Mouse (Mus musculus): ENCODE measurements at regions not wholly inside any gene's neighbourhood (a gene's known extent, or its start where the extent isn't known, plus 50 kb on each side); places are given as distances from the start of the nearest gene placed in this dataset.

- Histone ChIP-seq H3K27me3 (replicated peaks; ENCODE audit: control insufficient read depth, insufficient read depth, low read length) (no peaks in the 10 kb centered on the region), H3K9ac (ENCODE audit: low read length) (no peak overlapping the region), H3K4me1 (ENCODE audit: control insufficient read depth, insufficient read depth, low read length) (no peaks in the 10 kb centered on the region), H3K4me3 (ENCODE audit: low read depth, low read length) (no peak overlapping the region), H3K9me3 (replicated peaks; ENCODE audit: control insufficient read depth, low read length) (no peaks in the 10 kb centered on the region), H3K27ac (ENCODE audit: low read depth, low read length) (no peak overlapping the region), H3K36me3 (ENCODE audit: control insufficient read depth, insufficient read depth, low read length) (no peaks in the 10 kb centered on the region), H3K4me2 (ENCODE audit: low read length) (no peak overlapping the region)
- 72% methylated on average over 1 of the region's 1 CpGs for WGBS
- DNase-seq (ENCODE audit: low spot score) (peak; percentile 36), ATAC-seq (peak; percentile 42; the same call in 1 of the 2 replicates)
These were observed 238.8 kb upstream of the Cwc22 start for GRCm38 (mm10) chr2:78184950-78185349.

DNA sequence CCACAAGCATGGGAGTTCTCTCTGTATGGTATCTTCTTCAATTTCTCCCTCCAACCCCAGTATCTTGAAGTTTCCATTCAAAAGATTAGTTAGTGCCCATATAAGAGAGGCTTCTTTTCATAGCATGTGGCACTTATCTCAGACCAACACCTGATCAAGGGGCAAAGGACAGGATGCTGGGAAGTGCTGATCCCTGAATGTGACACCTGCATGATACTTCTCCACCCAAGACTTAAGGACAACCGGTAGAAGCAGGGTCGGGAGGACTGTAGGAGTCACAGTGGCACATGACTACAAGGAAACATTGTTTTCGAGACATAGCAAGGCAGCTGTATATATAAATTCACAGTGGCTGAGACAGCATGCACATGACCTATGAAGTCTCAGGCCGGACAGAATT lies 227.6 kb upstream of the Cwc22 start:
- Histone ChIP-seq H3K4me2 (ENCODE audit: low read length) (no peak overlapping the region), H3K4me3 (ENCODE audit: low read depth, low read length) (no peak overlapping the region), H3K36me3 (ENCODE audit: control insufficient read depth, insufficient read depth, low read length) (no peaks in the 10 kb centered on the region), H3K27me3 (replicated peaks; ENCODE audit: control insufficient read depth, insufficient read depth, low read length) (no peaks in the 10 kb centered on the region), H3K9me3 (replicated peaks; ENCODE audit: control insufficient read depth, low read length) (no peaks in the 10 kb centered on the region), H3K4me1 (ENCODE audit: control insufficient read depth, insufficient read depth, low read length) (no peaks in the 10 kb centered on the region), H3K9ac (ENCODE audit: low read length) (no peak overlapping the region), H3K27ac (ENCODE audit: low read depth, low read length) (no peak overlapping the region)
- no peak for DNase-seq (ENCODE audit: low spot score)
- no peak for ATAC-seq
- 94% methylated on average over 4 of the region's 4 CpGs for WGBS

DNA sequence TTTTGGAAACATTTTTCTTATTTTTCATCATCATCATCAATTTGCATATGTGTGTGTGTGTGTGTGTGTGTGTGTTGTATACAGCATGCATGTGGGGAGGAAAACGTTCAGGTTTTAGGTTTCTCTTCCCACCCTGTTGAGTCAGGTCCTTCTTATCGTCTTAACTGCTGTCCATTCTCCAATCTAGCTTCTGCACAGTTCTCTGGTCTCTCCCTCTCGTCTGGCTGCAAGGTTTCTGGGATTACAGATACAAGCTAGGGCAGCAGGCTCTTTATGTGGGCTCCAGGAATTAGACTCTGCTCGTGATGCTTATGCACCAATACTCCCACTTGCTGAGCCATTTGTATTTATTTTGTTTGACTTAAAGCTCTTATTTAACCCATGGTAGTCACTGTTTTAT lies 226.6 kb upstream of the Cwc22 start:
- ATAC-seq: no peak

DNA sequence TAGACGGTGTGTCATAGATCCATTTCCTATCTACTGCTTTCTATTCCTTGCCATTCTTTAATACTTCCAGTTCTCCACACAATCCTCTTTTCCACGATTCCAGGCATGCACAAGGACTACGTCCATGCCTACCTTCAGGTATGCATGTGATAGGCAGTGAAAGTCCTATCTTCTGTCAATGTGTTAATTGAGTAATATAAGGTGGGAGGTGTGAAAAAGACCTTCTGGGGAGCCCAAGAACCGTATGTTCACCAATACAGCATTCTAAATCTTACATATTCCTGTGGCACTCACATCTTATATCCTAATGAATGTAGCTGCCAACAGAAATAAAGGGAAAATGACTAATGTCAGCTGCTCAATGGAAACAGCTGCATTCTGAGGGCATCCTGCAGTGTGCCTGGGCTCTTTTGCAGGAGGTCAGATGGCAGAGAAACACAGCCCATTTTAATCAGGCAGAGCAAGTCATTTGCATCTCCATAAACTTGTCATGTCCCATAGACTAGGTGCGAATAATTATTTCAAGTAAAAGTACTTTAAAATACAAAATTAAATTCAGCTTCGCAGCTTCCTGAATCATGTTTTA lies 224.1 kb upstream of the Cwc22 start:
- Histone ChIP-seq H3K4me2 (ENCODE audit: low read length) (no peak overlapping the region), H3K4me3 (ENCODE audit: low read depth, low read length) (no peak overlapping the region), H3K9me3 (replicated peaks; ENCODE audit: control insufficient read depth, low read length) (no peaks in the 10 kb centered on the region), H3K27ac (ENCODE audit: low read depth, low read length) (no peak overlapping the region), H3K4me1 (ENCODE audit: control insufficient read depth, insufficient read depth, low read length) (no peaks in the 10 kb centered on the region), H3K27me3 (replicated peaks; ENCODE audit: control insufficient read depth, insufficient read depth, low read length) (no peaks in the 10 kb centered on the region), H3K36me3 (ENCODE audit: control insufficient read depth, insufficient read depth, low read length) (no peaks in the 10 kb centered on the region), H3K9ac (ENCODE audit: low read length) (no peak overlapping the region)
- ATAC-seq (peak; percentile 57; the same call in 1 of the 2 replicates), DNase-seq (ENCODE audit: low spot score) (peak; percentile 24)
- WGBS: 57% methylated on average over 6 of the region's 6 CpGs

More for the DNA sequence above, 226.6 kb upstream of the Cwc22 start:
- Histone ChIP-seq H3K4me3 (ENCODE audit: low read depth, low read length) (no peak overlapping the region), H3K4me1 (ENCODE audit: control insufficient read depth, insufficient read depth, low read length) (no peaks in the 10 kb centered on the region), H3K4me2 (ENCODE audit: low read length) (no peak overlapping the region), H3K27me3 (replicated peaks; ENCODE audit: control insufficient read depth, insufficient read depth, low read length) (no peaks in the 10 kb centered on the region), H3K36me3 (ENCODE audit: control insufficient read depth, insufficient read depth, low read length) (no peaks in the 10 kb centered on the region), H3K9me3 (replicated peaks; ENCODE audit: control insufficient read depth, low read length) (no peaks in the 10 kb centered on the region), H3K9ac (ENCODE audit: low read length) (no peak overlapping the region), H3K27ac (ENCODE audit: low read depth, low read length) (no peak overlapping the region)
- 72% methylated on average over 4 of the region's 4 CpGs for WGBS
- no peak for DNase-seq (ENCODE audit: low spot score)

GRCm38 (mm10) chr2:78165429-78165828 lies 219.3 kb upstream of the Cwc22 start:
- Histone ChIP-seq H3K27ac (ENCODE audit: low read depth, low read length) (no peak overlapping the region), H3K4me3 (ENCODE audit: low read depth, low read length) (no peak overlapping the region), H3K27me3 (replicated peaks; ENCODE audit: control insufficient read depth, insufficient read depth, low read length) (no peaks in the 10 kb centered on the region), H3K4me1 (ENCODE audit: control insufficient read depth, insufficient read depth, low read length) (no peaks in the 10 kb centered on the region; the same call in 1 of the 2 replicates), H3K4me2 (ENCODE audit: low read length) (no peak overlapping the region), H3K36me3 (ENCODE audit: control insufficient read depth, insufficient read depth, low read length) (no peaks in the 10 kb centered on the region), H3K9ac (ENCODE audit: low read length) (no peak overlapping the region), H3K9me3 (replicated peaks; ENCODE audit: control insufficient read depth, low read length) (no peaks in the 10 kb centered on the region)
- 89% methylated on average over 13 of the region's 13 CpGs for WGBS
- ATAC-seq (no peak), DNase-seq (ENCODE audit: low spot score) (no peak)

GRCm38 (mm10) chr2:78159877-78160485 lies 213.8 kb upstream of the Cwc22 start:
- peak; percentile 97 for ATAC-seq
- H3K4me1 ChIP-seq (ENCODE audit: control insufficient read depth, insufficient read depth, low read length): peaks cover 9% of the 10 kb centered on the region
- 19% methylated on average over 3 of the region's 3 CpGs for whole genome bisulfite sequencing
- H3K4me3 ChIP-seq (ENCODE audit: low read depth, low read length): no peak overlapping the region
- H3K36me3 ChIP-seq (ENCODE audit: control insufficient read depth, insufficient read depth, low read length): no peaks in the 10 kb centered on the region
- DNase-seq (ENCODE audit: low spot score): peak; percentile 94
- H3K9ac ChIP-seq (ENCODE audit: low read length): no peak overlapping the region
- H3K4me2 ChIP-seq (ENCODE audit: low read length): peak overlapping the region; percentile 5; the same call in 1 of the 2 replicates
- peak overlapping the region; percentile 39; the same call in 1 of the 2 replicates for H3K27ac ChIP-seq (ENCODE audit: low read depth, low read length)
- H3K9me3 ChIP-seq (replicated peaks; ENCODE audit: control insufficient read depth, low read length): no peaks in the 10 kb centered on the region
- no peaks in the 10 kb centered on the region for H3K27me3 ChIP-seq (replicated peaks; ENCODE audit: control insufficient read depth, insufficient read depth, low read length)

- 77% methylated on average over 3 of the region's 3 CpGs for WGBS
- no peaks in the 10 kb centered on the region for H3K9me3 ChIP-seq (replicated peaks; ENCODE audit: control insufficient read depth, low read length)
- ATAC-seq (peak; percentile 52; the same call in 1 of the 2 replicates), DNase-seq (ENCODE audit: low spot score) (peak; percentile 19)
- H3K4me1 ChIP-seq (ENCODE audit: control insufficient read depth, insufficient read depth, low read length): no peaks in the 10 kb centered on the region
- H3K4me3 ChIP-seq (ENCODE audit: low read depth, low read length): no peak overlapping the region
- no peaks in the 10 kb centered on the region for H3K36me3 ChIP-seq (ENCODE audit: control insufficient read depth, insufficient read depth, low read length)
- H3K27me3 ChIP-seq (replicated peaks; ENCODE audit: control insufficient read depth, insufficient read depth, low read length): no peaks in the 10 kb centered on the region
- no peak overlapping the region for H3K27ac ChIP-seq (ENCODE audit: low read depth, low read length)
- H3K4me2 ChIP-seq (ENCODE audit: low read length): no peak overlapping the region
- no peak overlapping the region for H3K9ac ChIP-seq (ENCODE audit: low read length)
These were observed 164.2 kb upstream of the Cwc22 start for GRCm38 (mm10) chr2:78110335-78110734.

DNA sequence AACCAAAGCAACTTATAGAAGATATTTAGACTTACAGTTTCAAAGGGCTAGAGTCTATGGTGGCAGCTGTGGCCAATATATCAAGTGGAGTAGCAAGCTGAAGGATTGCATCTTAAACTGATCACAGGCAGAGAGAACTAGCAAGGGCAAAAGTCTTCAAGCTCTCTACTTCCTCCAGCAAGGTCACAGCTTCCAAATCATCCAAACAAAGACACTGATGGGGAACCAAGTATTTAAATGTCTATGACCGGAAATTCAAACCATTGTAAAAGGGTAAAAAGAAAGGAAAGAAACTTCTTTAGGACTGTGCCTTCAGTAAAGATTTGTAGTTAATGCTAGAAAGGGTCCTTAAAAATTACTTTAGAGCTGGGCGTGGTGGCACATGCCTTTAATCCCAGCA lies 149.4 kb upstream of the Cwc22 start:
- no peaks in the 10 kb centered on the region for H3K4me1 ChIP-seq (ENCODE audit: control insufficient read depth, insufficient read depth, low read length)
- no peaks in the 10 kb centered on the region for H3K9me3 ChIP-seq (replicated peaks; ENCODE audit: control insufficient read depth, low read length)
- H3K36me3 ChIP-seq (ENCODE audit: control insufficient read depth, insufficient read depth, low read length): no peaks in the 10 kb centered on the region
- no peak for ATAC-seq
- DNase-seq (ENCODE audit: low spot score): no peak
- no peaks in the 10 kb centered on the region for H3K27me3 ChIP-seq (replicated peaks; ENCODE audit: control insufficient read depth, insufficient read depth, low read length)
- 89% methylated on average over 2 of the region's 2 CpGs for WGBS
- H3K27ac ChIP-seq (ENCODE audit: low read depth, low read length): no peak overlapping the region
- no peak overlapping the region for H3K9ac ChIP-seq (ENCODE audit: low read length)
- H3K4me3 ChIP-seq (ENCODE audit: low read depth, low read length): no peak overlapping the region
- no peak overlapping the region for H3K4me2 ChIP-seq (ENCODE audit: low read length)

DNA sequence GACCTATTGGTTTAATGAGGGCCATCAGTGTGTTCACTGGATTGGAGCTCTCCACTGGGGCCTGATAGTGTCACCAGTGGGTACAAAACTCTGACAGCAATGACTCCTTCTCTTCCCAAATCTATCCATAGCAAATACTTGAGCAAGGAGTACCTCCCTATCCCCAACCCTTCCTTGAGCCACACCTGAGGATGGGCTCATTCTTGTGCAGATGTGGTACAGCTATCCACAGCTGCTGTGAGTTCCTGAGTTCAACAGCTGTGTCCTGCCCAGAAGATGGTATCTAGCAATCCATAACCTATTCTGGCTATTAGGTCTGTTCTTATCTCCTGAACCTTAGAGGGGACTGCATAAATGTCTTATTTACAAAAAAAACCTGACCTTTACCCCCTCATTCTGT lies 148.7 kb upstream of the Cwc22 start:
- Histone ChIP-seq H3K36me3 (ENCODE audit: control insufficient read depth, insufficient read depth, low read length) (no peaks in the 10 kb centered on the region), H3K9me3 (replicated peaks; ENCODE audit: control insufficient read depth, low read length) (no peaks in the 10 kb centered on the region), H3K4me1 (ENCODE audit: control insufficient read depth, insufficient read depth, low read length) (no peaks in the 10 kb centered on the region), H3K4me2 (ENCODE audit: low read length) (no peak overlapping the region), H3K9ac (ENCODE audit: low read length) (no peak overlapping the region), H3K27ac (ENCODE audit: low read depth, low read length) (no peak overlapping the region), H3K4me3 (ENCODE audit: low read depth, low read length) (no peak overlapping the region), H3K27me3 (replicated peaks; ENCODE audit: control insufficient read depth, insufficient read depth, low read length) (no peaks in the 10 kb centered on the region)
- ATAC-seq: no peak
- DNase-seq (ENCODE audit: low spot score): no peak
